Mouse (Mus musculus) adrenal gland, postnatal 4 days (tissue): ENCODE data around the gene 4931423N10Rik. TPM values are rescaled to one million over a fixed set of nuclear protein-coding genes. Genes with fewer than 3 reads are reported as not detected.
"Not testable (repeated sequence)": the region's sequence is repeated elsewhere in the genome, so short reads cannot be mapped to it uniquely, and the experiment has no call there.

Experiments used
- DNase-seq, 2 experiments: peaks; one replicate each; pipeline ENCODE4 v3.0.0; 2021 to 2022; ENCODE audit warnings: low spot score in 2 of 2, mixed read lengths in 2 of 2
- long read RNA-seq, 2 experiments: library from polyadenylated mRNA; stranded (forward); transcript quantifications; one replicate each; pipeline ENCODE4 v2.0.0; 2021
- total RNA-seq, 2 experiments: library from RNA; stranded (reverse); gene quantifications; 2 replicates each; pipeline ENCODE4 v1.2.3; 2021

Gene 4931423N10Rik
- under 1 TPM in 1 of 2 experiments, not detected in 1; 0.25 TPM for total RNA-seq
- long read RNA-seq, experiment 1 = 0 reads
- long read RNA-seq, experiment 2 = 0 reads

- DNase-seq = no peak
Measured at GRCm38 (mm10) chr2:23207070-23207526, at the start of gene 4931423N10Rik. Gene 4931423N10Rik (plus strand): TSS chr2:23207476.

- DNase-seq = no peak
Measured at GRCm38 (mm10) chr2:23172305-23172704, 35.0 kb upstream of the 4931423N10Rik start.

GRCm38 (mm10) chr2:23194366-23194765, 12.9 kb upstream of the 4931423N10Rik start:
- no peak for DNase-seq

- DNase-seq = no peak
Measured at GRCm38 (mm10) chr2:23201034-23201433, 6.2 kb upstream of the 4931423N10Rik start.

GRCm38 (mm10) chr2:23202900-23203670, 4.2 kb upstream of the 4931423N10Rik start:
- DNase-seq = no peak

GRCm38 (mm10) chr2:23213661-23214060, 6.4 kb downstream of the 4931423N10Rik start:
- no peak for DNase-seq

GRCm38 (mm10) chr2:23225199-23225598, 17.9 kb downstream of the 4931423N10Rik start:
- no peak for DNase-seq

GRCm38 (mm10) chr2:23228463-23228862, 21.2 kb downstream of the 4931423N10Rik start:
- no peak for DNase-seq

GRCm38 (mm10) chr2:23234065-23234773, 26.9 kb downstream of the 4931423N10Rik start:
- no peak for DNase-seq

GRCm38 (mm10) chr2:23290991-23291390, 83.7 kb downstream of the 4931423N10Rik start:
- not testable (repeated sequence) for DNase-seq

- no peak for DNase-seq
Measured at GRCm38 (mm10) chr2:23314869-23315268, 107.6 kb downstream of the 4931423N10Rik start.

Other genes starting within 250 kb of the 4931423N10Rik start
- gene Abi1, start 167.2 kb upstream of the 4931423N10Rik start, total RNA-seq = 10 to 100 TPM; 80.8 to 87.5 TPM
- 10 to 100 TPM; 73.3 to 73.4 TPM for gene Acbd5, start 139.3 kb upstream of the 4931423N10Rik start, total RNA-seq
- 1 to 10 TPM; 8.4 to 8.9 TPM for gene Mastl, start 51.5 kb upstream of the 4931423N10Rik start, total RNA-seq
- gene Yme1l1, start 51.1 kb upstream of the 4931423N10Rik start, total RNA-seq = 100 to 1,000 TPM; 119 to 122 TPM
- under 1 TPM; 0.11 TPM for gene Nxph2, start 113.8 kb downstream of the 4931423N10Rik start, total RNA-seq